ENCODE assay signal across 10 mouse cellular contexts in genomic region chr2:11687436-11687835, GRCm38 (mm10). TPM values are rescaled to one million over a fixed set of nuclear protein-coding genes. Genes with fewer than 3 reads are reported as not detected.
DNase-seq lines count a peak whose midpoint lies in the region; ATAC-seq and TF ChIP-seq lines count a peak whose summit lies in the region.
"Had no signal": no experiment of that assay in that cellular context is flagged by ENCODE, and none has a peak within 500 bp of the region (broad histone marks: within the 10 kb centered on the region; RNA-seq: fewer than 3 reads in every experiment).

No protein-coding gene starts in this region.

- H3K4me1 ChIP-seq in embryonic facial prominence, embryonic 11.5 days (ENCODE audit: control insufficient read depth, insufficient read depth, low read length), result no peaks in the 10 kb centered on the region
- H3K4me1 ChIP-seq in embryonic facial prominence, embryonic 10.5 days, result no peaks in the 10 kb centered on the region
- H3K4me1 ChIP-seq in liver, adult 2 months (ENCODE audit: control insufficient read depth, insufficient read depth, low read length), result peaks cover 8% of the 10 kb centered on the region
- no peaks in the 10 kb centered on the region for H3K4me1 ChIP-seq in G1E (ENCODE audit: insufficient read depth, low read depth, low read length)

- H3K4me2 ChIP-seq in embryonic facial prominence, embryonic 11.5 days (ENCODE audit: low read depth, low read length), result no peak overlapping the region

- no peaks in the 10 kb centered on the region for H3K9me3 ChIP-seq in embryonic facial prominence, embryonic 11.5 days (replicated peaks; ENCODE audit: control insufficient read depth, low read length)
- H3K9me3 ChIP-seq in embryonic facial prominence, embryonic 10.5 days, result no peaks in the 10 kb centered on the region
- H3K9me3 ChIP-seq in G1E (replicated peaks), result no peaks in the 10 kb centered on the region

- WGBS in embryonic facial prominence, embryonic 11.5 days, result 26% methylated on average over 3 of the region's 3 CpGs
- 23% methylated on average over 3 of the region's 3 CpGs for WGBS in embryonic facial prominence, embryonic 10.5 days
- WGBS in liver, adult 2 months, result 11% methylated on average over 3 of the region's 3 CpGs

- peak; percentile 74 for DNase-seq in embryonic facial prominence, embryonic 11.5 days (ENCODE audit: low spot score)
- DNase-seq in embryonic facial prominence, embryonic 10.5 days (ENCODE audit: low spot score), result no peak
- no peak for DNase-seq in liver, adult 2 months (ENCODE audit: extremely low read depth, low read depth, low spot score)
- DNase-seq in liver, result no peak
- peak; percentile 10 for DNase-seq in G1E (ENCODE audit: low spot score)
- peak; percentile 78 for DNase-seq in induced T-regulatory cell, adult 2 months (ENCODE audit: low read depth)
- no peak for DNase-seq in frontal cortex, postnatal 14 days (ENCODE audit: low spot score in 2 of 2)
- DNase-seq in layer of hippocampus, postnatal 14 days (ENCODE audit: low spot score in 2 of 2), result no peak

- TF ChIP-seq POLR2A in liver, adult 2 months (IDR thresholded peaks at IDR 0.05; ENCODE audit: extremely low read depth, insufficient read depth, low read length), result no peak

- no peak overlapping the region for H3K9ac ChIP-seq in embryonic facial prominence, embryonic 11.5 days (replicated peaks; ENCODE audit: low read length)
- no peak overlapping the region for H3K9ac ChIP-seq in liver, adult 2 months (ENCODE audit: low read depth, low read length)

- no peaks in the 10 kb centered on the region for H3K36me3 ChIP-seq in embryonic facial prominence, embryonic 11.5 days (replicated peaks; ENCODE audit: control insufficient read depth, insufficient read depth, low read depth, low read length)
- no peaks in the 10 kb centered on the region for H3K36me3 ChIP-seq in embryonic facial prominence, embryonic 10.5 days (replicated peaks)
- no peaks in the 10 kb centered on the region for H3K36me3 ChIP-seq in liver, adult 2 months (ENCODE audit: control insufficient read depth, insufficient read depth, low read length)
- no peaks in the 10 kb centered on the region for H3K36me3 ChIP-seq in G1E (replicated peaks)

- H3K27me3 ChIP-seq in embryonic facial prominence, embryonic 11.5 days (ENCODE audit: control insufficient read depth, insufficient read depth, low read length), result no peaks in the 10 kb centered on the region
- H3K27me3 ChIP-seq in embryonic facial prominence, embryonic 10.5 days (replicated peaks; ENCODE audit: low read depth, poor library complexity, severe bottlenecking), result no peaks in the 10 kb centered on the region
- no peaks in the 10 kb centered on the region for H3K27me3 ChIP-seq in liver, adult 2 months (ENCODE audit: control insufficient read depth, insufficient read depth, low read length)
- H3K27me3 ChIP-seq in G1E (ENCODE audit: insufficient read depth, low read length), result peaks cover 7% of the 10 kb centered on the region

- TF ChIP-seq CTCF in liver, adult 2 months (IDR thresholded peaks at IDR 0.05; ENCODE audit: low read depth, low read length), result peak; percentile 15; the same call in 1 of the 2 replicates
- no peak for TF ChIP-seq CTCF in G1E (IDR thresholded peaks at IDR 0.05; ENCODE audit: low read depth, low read length)

- H3K79me2 ChIP-seq in liver, adult 2 months (ENCODE audit: control insufficient read depth, insufficient read depth, low read length), result no peaks in the 10 kb centered on the region

- H3K4me3 ChIP-seq in embryonic facial prominence, embryonic 11.5 days (ENCODE audit: low read depth, low read length), result no peak overlapping the region
- H3K4me3 ChIP-seq in embryonic facial prominence, embryonic 10.5 days, result no peak overlapping the region
- H3K4me3 ChIP-seq in liver, adult 2 months (ENCODE audit: insufficient read depth, low read depth, low read length), result no peak overlapping the region
- no peak overlapping the region for H3K4me3 ChIP-seq in G1E (ENCODE audit: low read depth, low read length)
- H3K4me3 ChIP-seq: myocyte had no signal

- H3K27ac ChIP-seq in embryonic facial prominence, embryonic 11.5 days (replicated peaks; ENCODE audit: low read depth, low read length), result no peak overlapping the region
- no peak overlapping the region for H3K27ac ChIP-seq in embryonic facial prominence, embryonic 10.5 days (replicated peaks)
- no peak overlapping the region for H3K27ac ChIP-seq in liver, adult 2 months (replicated peaks; ENCODE audit: insufficient read depth, low read depth, low read length)

- ATAC-seq in embryonic facial prominence, embryonic 11.5 days (replicated peaks; ENCODE audit: insufficient number of reproducible peaks, low FRiP score, low TSS enrichment, low read depth), result no peak
- no peak for ATAC-seq in G1E (ENCODE audit: extremely low read depth, insufficient number of reproducible peaks, low FRiP score, poor library complexity, severe bottlenecking)

RNA-seq across cellular contexts. Expression of gene Il15ra, which starts 17.7 kb away (rescaled TPM):
- 0.28 and 0.29 TPM in 2 replicates for polyA plus RNA-seq in embryonic facial prominence, embryonic 11.5 days (2014; fragmentation: Nextera tagmentation; extraction: Ambion mirVana)
- polyA plus RNA-seq in embryonic facial prominence, embryonic 10.5 days (2016; fragmentation: Nextera tagmentation; extraction: Ambion mirVana), result 0.41 and 0.57 TPM in 2 replicates
- 46.6 and 59.8 TPM in 2 replicates for total RNA-seq in liver, adult 2 months (2014; rRNA removed)
- polyA plus RNA-seq in liver, adult 2 months (2012; rRNA removed), result 20.1 and 24.9 TPM in 2 replicates
- not detected in 2 replicates for total RNA-seq in G1E (2014; fragmentation: Nextera tagmentation)
- 0.27 and 0.64 TPM in 2 replicates for total RNA-seq in G1E (2017)
- polyA plus RNA-seq in G1E (2012), result not detected in 2 replicates
- 1 to 10 TPM; 4.9 to 6.7 TPM for total RNA-seq in layer of hippocampus, postnatal 14 days (2021)

RNA-seq across cellular contexts. Expression of gene Il2ra, which starts 44.8 kb away (rescaled TPM):
- polyA plus RNA-seq in embryonic facial prominence, embryonic 11.5 days (2014; fragmentation: Nextera tagmentation; extraction: Ambion mirVana), result not detected in 2 replicates
- polyA plus RNA-seq in embryonic facial prominence, embryonic 10.5 days (2016; fragmentation: Nextera tagmentation; extraction: Ambion mirVana), result not detected in 2 replicates
- 0.07 and 0.09 TPM in 2 replicates for total RNA-seq in liver, adult 2 months (2014; rRNA removed)
- polyA plus RNA-seq in liver, adult 2 months (2012; rRNA removed), result 0.04 TPM in 2 replicates
- total RNA-seq in G1E (2014; fragmentation: Nextera tagmentation) (not detected in 2 replicates), G1E (2017) (0.44 and 1.0 TPM in 2 replicates)
- polyA plus RNA-seq in G1E (2012), result not detected in 2 replicates
- under 1 TPM in 1 of 2 experiments, not detected in 1; 0.17 TPM for total RNA-seq in layer of hippocampus, postnatal 14 days (2021)
- polyA plus RNA-seq: limb, embryonic 11.5 days; myocyte had no signal

Comparison
In these comparisons a context has a peak if more than half of its experiments do, and no peak if none do; other contexts are left out.
1. DNase-seq: peak in embryonic facial prominence, embryonic 11.5 days (single experiment), G1E (single experiment) and induced T-regulatory cell, adult 2 months (single experiment); none in embryonic facial prominence, embryonic 10.5 days (single experiment), liver, adult 2 months (single experiment), liver (single experiment), frontal cortex, postnatal 14 days (0 of 2) and layer of hippocampus, postnatal 14 days (0 of 2).
2. RNA of gene Il15ra, which starts 17.7 kb away (polyA plus RNA-seq): 20.1 to 24.9 TPM in liver, adult 2 months; 0.41 to 0.57 TPM in embryonic facial prominence, embryonic 10.5 days, 0.28 to 0.29 TPM in embryonic facial prominence, embryonic 11.5 days and not detected in G1E; every median in the first group is over 10 times any median in the second.